Mouse (Mus musculus) bone marrow, adult 2 months (tissue): ENCODE results near the gene Gpr180. TPM values are rescaled to one million over a fixed set of nuclear protein-coding genes. Genes with fewer than 3 reads are reported as not detected.

Experiments
- H3K27ac ChIP-seq: fragments of 200-500 bp; 2 replicates; pipeline ENCODE4 v1.5.1; 2012; ENCODE audit warnings: low read depth, mild to moderate bottlenecking, control low read depth, inconsistent platforms, low read length; ENCODE audit not compliant: control insufficient read depth, poor library complexity, insufficient read depth
- H3K4me1 ChIP-seq: fragments of 200-500 bp; 2 replicates; pipeline ENCODE4 v1.6.1; 2011; ENCODE audit warnings: low read length; ENCODE audit not compliant: control insufficient read depth, insufficient read depth
- H3K4me3 ChIP-seq: fragments of 200-500 bp; replicated peaks from 2 replicates; pipeline ENCODE3; 2011; ENCODE audit warnings: mild to moderate bottlenecking, low read depth, low read length, control low read depth; ENCODE audit not compliant: control insufficient read depth
- CTCF ChIP-seq: fragments of 200-500 bp; IDR thresholded peaks from 2 replicates; pipeline ENCODE4 v1.5.1; 2011; ENCODE audit warnings: low read length, control low read depth; ENCODE audit not compliant: control insufficient read depth, insufficient read depth
- POLR2A ChIP-seq: fragments of 200-500 bp; IDR thresholded peaks from 2 replicates; pipeline ENCODE4 v1.6.1; 2011; ENCODE audit warnings: low read depth, mild to moderate bottlenecking, control low read depth, low read length, borderline replicate concordance; ENCODE audit not compliant: control insufficient read depth
- WGBS: fragments of 180-500 bp; shearing (Covaris S2); methylation state at CpG from one replicate; pipeline ENCODE4 v1.1.7; 2018; 5-methylcytosine and 5-hydroxymethylcytosine counted together
- polyA plus RNA-seq: library from polyadenylated mRNA; stranded (reverse); fragments of >200 nt; gene quantifications from 2 replicates; pipeline ENCODE4 v1.2.4, GENCODE M21; 2011; ENCODE audit warnings: low replicate concordance; ENCODE audit not compliant: missing spikeins, insufficient read depth, insufficient read length

The Gpr180 gene
- polyA plus RNA-seq, 1 experiment: 4.0 TPM

- Histone ChIP-seq H3K4me3 (peak overlapping the region; percentile 77), H3K4me1 (no peaks in the 10 kb centered on the region; the same call in 1 of the 2 replicates), H3K27ac (no peak overlapping the region)
- TF ChIP-seq POLR2A: no peak
- no peak for TF ChIP-seq CTCF
- under 1% methylated on average over 20 of the region's 20 CpGs for WGBS
These were observed 43.2 kb downstream of the Gpr180 start for GRCm38 (mm10) chr14:118180117-118180557.

- WGBS: 8% methylated on average over 10 of the region's 10 CpGs
- H3K27ac ChIP-seq: no peak overlapping the region
- H3K4me1 ChIP-seq: no peaks in the 10 kb centered on the region; the same call in 1 of the 2 replicates
- no peak overlapping the region for H3K4me3 ChIP-seq
- TF ChIP-seq CTCF (no peak), POLR2A (no peak)
These were observed 43.8 kb downstream of the Gpr180 start for GRCm38 (mm10) chr14:118180711-118181177.

DNA sequence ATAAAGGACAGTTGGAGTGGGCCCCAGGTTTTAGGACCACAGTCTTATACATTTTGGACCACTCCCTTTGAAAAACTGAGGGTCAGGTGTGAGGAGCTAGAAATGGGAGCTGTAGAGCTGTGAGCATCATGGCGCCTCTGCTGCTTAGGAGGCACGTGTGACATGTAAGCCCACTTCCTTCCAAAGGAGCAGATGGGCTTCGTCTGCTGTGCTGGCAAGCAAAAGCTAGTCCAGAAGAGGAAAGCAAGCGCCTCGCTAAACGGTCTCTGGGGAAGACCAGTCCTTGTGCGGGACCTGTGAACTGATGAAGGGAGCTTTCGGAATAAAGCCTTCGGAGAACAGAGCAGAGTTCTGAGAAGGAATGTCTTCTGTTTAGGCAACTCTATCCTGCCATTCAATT lies 54.5 kb downstream of the Gpr180 start:
- TF ChIP-seq CTCF: no peak
- H3K4me1 ChIP-seq: no peaks in the 10 kb centered on the region
- WGBS: 82% methylated on average over 9 of the region's 9 CpGs

GRCm38 (mm10) chr14:118193001-118193628 lies 56.2 kb downstream of the Gpr180 start:
- WGBS: 75% methylated on average over 10 of the region's 10 CpGs
- H3K4me3 ChIP-seq: no peak overlapping the region
- no peaks in the 10 kb centered on the region for H3K4me1 ChIP-seq
- no peak for TF ChIP-seq POLR2A
- TF ChIP-seq CTCF: no peak
- no peak overlapping the region for H3K27ac ChIP-seq

More for the DNA sequence above, 54.5 kb downstream of the Gpr180 start:
- H3K27ac ChIP-seq: no peak overlapping the region
- H3K4me3 ChIP-seq: no peak overlapping the region

- TF ChIP-seq CTCF: no peak
- TF ChIP-seq POLR2A: no peak
- Histone ChIP-seq H3K4me1 (no peaks in the 10 kb centered on the region), H3K4me3 (no peak overlapping the region), H3K27ac (no peak overlapping the region)
- 74% methylated on average over 10 of the region's 10 CpGs for WGBS
These were observed 56.7 kb downstream of the Gpr180 start for GRCm38 (mm10) chr14:118193663-118194062.

DNA sequence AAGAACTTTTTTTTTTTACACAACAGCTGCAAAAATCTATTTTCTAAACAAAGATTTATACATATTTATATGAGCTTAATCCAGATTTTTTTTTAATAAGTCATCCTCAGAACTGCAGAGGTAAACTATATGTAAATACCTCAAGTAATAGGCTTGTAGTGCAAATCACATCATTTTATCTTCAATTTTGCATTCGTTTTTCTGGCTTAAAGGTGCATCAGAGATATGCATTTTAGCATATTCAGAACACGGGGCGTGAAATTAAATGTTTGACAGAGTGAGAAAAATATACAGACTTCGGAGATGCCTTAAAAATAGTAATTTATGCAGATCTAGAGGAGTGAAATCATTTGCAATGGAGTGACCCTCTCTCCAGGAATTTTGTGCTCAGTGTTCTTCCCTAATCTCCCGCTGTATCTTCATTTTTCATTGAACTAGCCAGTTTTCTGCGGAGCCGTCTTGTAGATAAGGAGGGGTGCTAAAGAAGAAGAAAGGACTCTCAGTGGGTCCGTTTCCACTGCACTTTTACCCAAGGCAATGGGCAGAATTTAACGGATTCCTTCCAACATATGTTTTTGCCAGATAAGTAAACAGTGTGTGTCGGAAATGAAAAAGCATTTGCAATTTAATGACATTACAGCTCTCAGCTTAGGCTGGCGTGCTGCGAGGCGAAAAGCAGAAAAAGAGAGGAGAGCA lies 57.4 kb downstream of the Gpr180 start:
- TF ChIP-seq POLR2A: no peak
- TF ChIP-seq CTCF: no peak
- H3K27ac ChIP-seq: no peak overlapping the region
- no peaks in the 10 kb centered on the region for H3K4me1 ChIP-seq
- WGBS: 53% methylated on average over 13 of the region's 13 CpGs
- no peak overlapping the region for H3K4me3 ChIP-seq

GRCm38 (mm10) chr14:118197063-118197462 lies 60.1 kb downstream of the Gpr180 start:
- Histone ChIP-seq H3K27ac (no peak overlapping the region), H3K4me3 (no peak overlapping the region), H3K4me1 (no peaks in the 10 kb centered on the region)
- TF ChIP-seq POLR2A (no peak), CTCF (no peak)
- WGBS: 69% methylated on average over 12 of the region's 12 CpGs

DNA sequence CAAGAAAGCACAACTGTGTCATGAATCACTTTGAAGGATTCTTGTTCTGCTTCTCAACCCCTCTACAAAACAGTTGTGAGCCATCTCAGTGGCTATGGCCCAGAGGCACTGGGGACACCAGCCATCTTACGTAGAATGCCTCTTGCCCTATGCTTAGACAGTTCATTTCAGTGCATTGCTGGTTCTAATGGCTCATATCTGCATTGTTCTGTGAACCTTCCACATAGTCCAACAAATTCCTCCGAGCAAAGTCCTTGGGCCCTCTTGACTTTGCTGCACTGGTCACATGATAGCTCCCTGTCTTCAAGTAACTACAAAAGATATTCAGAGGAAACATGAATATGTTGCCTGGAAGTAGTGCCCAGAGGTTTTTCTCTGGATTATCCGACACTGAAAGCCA lies 63.8 kb downstream of the Gpr180 start:
- WGBS: 84% methylated on average over 3 of the region's 3 CpGs
- Histone ChIP-seq H3K27ac (no peak overlapping the region), H3K4me3 (no peak overlapping the region), H3K4me1 (no peaks in the 10 kb centered on the region)
- no peak for TF ChIP-seq CTCF
- no peak for TF ChIP-seq POLR2A
